In genomic region chr8:54185336-54185735, GRCm38 (mm10) we compare ENCODE assay signal across 26 mouse cellular contexts.
"Had no signal": no experiment of that assay in that cellular context is flagged by ENCODE, and none has a peak within 500 bp of the region (broad histone marks: within the 10 kb centered on the region; RNA-seq: fewer than 3 reads in every experiment).

No protein-coding gene starts in this region.

- DNase-seq: cerebellum, adult 18-20 months; cerebellum, adult 2 months; cerebellum, adult 8-10 months; cerebellum, adult 9-10 months; cerebellum, adult 9-11 months; cerebellum, postnatal 25 days; cerebellum, postnatal 36 days; embryo, embryonic 11 days; gastrocnemius, adult 2 months; gastrocnemius, postnatal 10 days; gastrocnemius, postnatal 14 days; gastrocnemius, postnatal 25 days; gastrocnemius, postnatal 36 days; heart, adult 11 months had no signal

- H3K36me3 ChIP-seq: embryonic facial prominence, embryonic 12.5 days; embryonic facial prominence, embryonic 15.5 days; forebrain, embryonic 12.5 days; forebrain, embryonic 15.5 days had no signal

- H3K27me3 ChIP-seq: embryonic facial prominence, embryonic 12.5 days; embryonic facial prominence, embryonic 13.5 days; embryonic facial prominence, embryonic 15.5 days; forebrain, embryonic 12.5 days; forebrain, embryonic 13.5 days; forebrain, embryonic 15.5 days had no signal

- H3K9ac ChIP-seq: embryonic facial prominence, embryonic 12.5 days; embryonic facial prominence, embryonic 13.5 days; embryonic facial prominence, embryonic 15.5 days; forebrain, embryonic 12.5 days; forebrain, embryonic 13.5 days; forebrain, embryonic 15.5 days; forebrain, postnatal 0 days had no signal

- H3K27ac ChIP-seq: embryonic facial prominence, embryonic 10.5 days; embryonic facial prominence, embryonic 12.5 days; embryonic facial prominence, embryonic 13.5 days; embryonic facial prominence, embryonic 15.5 days; forebrain, embryonic 10.5 days; forebrain, embryonic 12.5 days; forebrain, embryonic 13.5 days; forebrain, embryonic 15.5 days; gastrocnemius, adult 2 months had no signal

- ATAC-seq: forebrain, embryonic 13.5 days; forebrain, embryonic 14.5 days; forebrain, embryonic 15.5 days; forebrain, embryonic 16.5 days; forebrain, postnatal 0 days had no signal

- H3K4me3 ChIP-seq: embryonic facial prominence, embryonic 10.5 days; embryonic facial prominence, embryonic 12.5 days; embryonic facial prominence, embryonic 13.5 days; embryonic facial prominence, embryonic 15.5 days; erythroblast, embryonic 14.5 days; forebrain, embryonic 10.5 days; forebrain, embryonic 12.5 days; forebrain, embryonic 13.5 days; forebrain, embryonic 15.5 days; gastrocnemius, adult 2 months had no signal

- H3K4me2 ChIP-seq: embryonic facial prominence, embryonic 12.5 days; embryonic facial prominence, embryonic 13.5 days; embryonic facial prominence, embryonic 15.5 days; forebrain, embryonic 12.5 days; forebrain, embryonic 13.5 days; forebrain, embryonic 15.5 days had no signal

- H3K9me3 ChIP-seq: embryonic facial prominence, embryonic 10.5 days; embryonic facial prominence, embryonic 12.5 days; embryonic facial prominence, embryonic 13.5 days; embryonic facial prominence, embryonic 15.5 days; forebrain, embryonic 10.5 days; forebrain, embryonic 12.5 days; forebrain, embryonic 13.5 days; forebrain, embryonic 15.5 days had no signal

- H3K4me1 ChIP-seq: embryonic facial prominence, embryonic 10.5 days; embryonic facial prominence, embryonic 12.5 days; embryonic facial prominence, embryonic 13.5 days; embryonic facial prominence, embryonic 15.5 days; forebrain, embryonic 10.5 days; forebrain, embryonic 12.5 days; forebrain, embryonic 13.5 days; forebrain, embryonic 15.5 days had no signal
